Mouse (Mus musculus): ENCODE data around the gene Tjp3.
A peak's percentile ranks its signal among the peaks of the same experiment; 100 is the strongest.

Tjp3 gene

DNA sequence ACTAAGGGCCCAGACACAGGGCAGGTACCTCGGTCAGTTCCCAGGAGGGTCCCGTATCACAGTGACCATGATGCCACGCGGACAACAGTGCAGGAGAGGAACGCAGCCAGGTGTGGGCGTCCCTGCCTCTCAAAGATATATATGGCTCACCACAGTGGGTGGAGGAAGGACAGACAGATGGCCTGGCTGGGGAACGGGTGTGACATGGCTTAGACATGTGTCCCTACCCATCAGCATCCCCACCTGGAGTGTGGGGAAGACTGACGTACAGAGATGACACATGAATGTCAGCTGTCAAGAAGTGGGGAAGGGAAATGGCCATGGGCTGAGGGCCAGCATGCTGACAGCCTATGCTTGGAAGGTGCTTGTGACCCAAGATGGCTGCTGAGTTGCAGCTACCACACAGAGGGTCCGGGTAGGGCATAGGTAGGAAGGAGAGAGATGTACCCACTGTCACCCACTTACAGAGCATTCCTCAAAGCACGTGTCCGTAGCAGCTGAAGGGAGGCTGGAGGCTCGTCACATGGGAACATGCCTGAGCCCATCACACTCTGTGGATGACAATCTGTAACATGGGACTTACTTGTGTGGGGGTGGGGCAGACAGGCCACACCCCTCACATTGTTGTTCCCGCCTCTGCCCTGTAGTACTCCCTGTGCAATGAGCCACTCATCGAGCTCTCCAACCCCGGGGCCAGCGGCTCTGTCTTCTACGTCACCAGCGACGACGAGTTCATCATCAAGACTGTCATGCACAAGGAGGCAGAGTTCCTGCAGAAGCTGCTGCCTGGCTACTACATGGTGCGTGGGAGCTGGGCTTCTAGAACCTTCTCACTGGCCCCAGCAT lies 15.7 kb upstream of the Tjp3 start:
- DNase-seq (ENCODE audit: low read depth, low spot score), result no peak
- Histone ChIP-seq H3K36me3 (ENCODE audit: control insufficient read depth, insufficient read depth, low read length, poor library complexity, severe bottlenecking) (peaks cover 9% of the 10 kb centered on the region), H3K27me3 (ENCODE audit: control insufficient read depth, insufficient read depth, low read length, poor library complexity, severe bottlenecking) (no peaks in the 10 kb centered on the region)

DNA sequence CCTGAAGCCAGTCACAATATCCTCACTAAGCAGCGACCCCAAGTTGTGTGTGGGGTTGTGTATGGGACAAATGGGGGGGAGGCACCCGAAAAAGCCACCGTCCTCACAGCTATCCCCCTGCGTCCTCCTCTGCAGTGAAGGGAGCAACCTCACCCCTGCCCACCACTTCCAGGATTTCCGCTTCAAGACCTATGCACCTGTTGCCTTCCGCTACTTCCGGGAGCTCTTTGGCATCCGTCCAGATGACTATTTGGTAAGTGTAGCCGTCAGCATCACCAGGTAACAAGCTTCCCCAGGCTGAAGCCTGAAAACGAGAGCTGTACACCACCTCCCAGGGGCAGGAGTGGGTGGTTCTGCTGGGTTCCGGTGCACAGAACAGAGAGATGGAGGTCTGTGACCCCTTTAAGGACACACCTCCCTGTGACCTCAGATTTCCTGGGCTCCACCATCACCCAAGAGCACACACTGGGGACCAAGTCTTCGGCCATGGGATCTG lies 14.8 kb upstream of the Tjp3 start:
- peaks cover 7% of the 10 kb centered on the region for H3K36me3 ChIP-seq (ENCODE audit: control insufficient read depth, insufficient read depth, low read length, poor library complexity, severe bottlenecking)

GRCm38 (mm10) chr10:81305663-81306062 lies 14.3 kb upstream of the Tjp3 start:
- H3K27me3 ChIP-seq (ENCODE audit: control insufficient read depth, insufficient read depth, low read length, poor library complexity, severe bottlenecking), result no peaks in the 10 kb centered on the region
- peaks cover 7% of the 10 kb centered on the region for H3K36me3 ChIP-seq (ENCODE audit: control insufficient read depth, insufficient read depth, low read length, poor library complexity, severe bottlenecking)
- DNase-seq (ENCODE audit: low read depth, low spot score), result no peak

More for the DNA sequence above, 14.8 kb upstream of the Tjp3 start:
- H3K27me3 ChIP-seq (ENCODE audit: control insufficient read depth, insufficient read depth, low read length, poor library complexity, severe bottlenecking), result no peaks in the 10 kb centered on the region
- DNase-seq (ENCODE audit: low read depth, low spot score), result peak; percentile 63

DNA sequence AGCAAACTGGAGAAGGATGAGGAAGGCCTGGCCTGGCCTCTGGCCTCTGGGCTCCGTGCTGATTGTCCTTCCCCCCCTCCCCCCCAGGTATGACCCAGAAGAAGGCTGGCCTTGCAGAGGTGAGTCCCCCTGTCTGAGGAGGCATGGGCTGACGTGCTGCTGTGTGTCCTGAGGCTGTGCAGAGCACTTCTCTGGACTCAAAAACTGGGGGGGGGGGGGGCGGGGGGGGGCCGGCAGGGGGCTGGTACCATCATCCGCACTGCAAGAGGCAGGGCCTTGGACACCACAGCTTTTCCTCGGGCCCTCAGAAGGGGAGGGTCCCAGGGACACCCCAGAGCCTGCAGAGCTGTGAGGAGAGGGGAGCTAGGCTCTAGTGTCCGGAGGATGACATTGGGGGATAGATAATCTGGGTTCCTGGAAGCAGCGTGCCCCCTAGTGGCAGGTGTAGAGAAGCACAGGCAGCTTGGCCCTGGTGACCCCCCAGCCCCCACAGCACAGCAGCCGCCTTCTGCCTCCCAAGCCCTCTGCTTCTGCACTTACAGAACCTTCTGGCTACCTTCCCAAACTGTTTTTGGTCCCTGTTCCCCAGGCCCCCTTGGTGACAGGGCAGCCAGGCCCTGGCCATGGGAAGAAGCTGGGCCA lies 13.3 kb upstream of the Tjp3 start:
- peak; percentile 85 for DNase-seq (ENCODE audit: low read depth, low spot score)

DNA sequence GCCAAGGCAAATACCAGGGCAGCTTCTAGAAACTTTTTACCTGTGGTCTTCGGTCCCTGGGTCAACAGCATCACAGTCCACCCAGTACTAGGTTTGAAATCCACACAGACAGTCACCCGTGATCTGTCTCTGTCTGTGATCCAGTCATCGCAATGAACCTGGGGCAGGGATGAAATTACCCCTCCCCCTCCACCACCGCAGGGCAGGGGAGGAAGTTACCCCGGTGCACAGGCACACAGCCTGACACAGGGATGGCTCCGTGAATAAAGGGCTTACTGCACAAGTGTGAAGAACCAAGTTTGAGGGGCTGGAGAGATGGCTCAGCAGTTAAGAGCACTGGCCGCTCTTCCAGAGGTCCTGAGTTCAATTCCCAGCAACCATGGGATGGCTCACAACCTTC lies 12.4 kb upstream of the Tjp3 start:
- Histone ChIP-seq H3K36me3 (ENCODE audit: control insufficient read depth, insufficient read depth, low read length, poor library complexity, severe bottlenecking) (peaks cover 5% of the 10 kb centered on the region), H3K27me3 (ENCODE audit: control insufficient read depth, insufficient read depth, low read length, poor library complexity, severe bottlenecking) (no peaks in the 10 kb centered on the region)
- DNase-seq (ENCODE audit: low read depth, low spot score), result peak; percentile 54

More for the DNA sequence above, 13.3 kb upstream of the Tjp3 start:
- H3K27me3 ChIP-seq (ENCODE audit: control insufficient read depth, insufficient read depth, low read length, poor library complexity, severe bottlenecking), result no peaks in the 10 kb centered on the region
- H3K36me3 ChIP-seq (ENCODE audit: control insufficient read depth, insufficient read depth, low read length, poor library complexity, severe bottlenecking), result peaks cover 5% of the 10 kb centered on the region

DNA sequence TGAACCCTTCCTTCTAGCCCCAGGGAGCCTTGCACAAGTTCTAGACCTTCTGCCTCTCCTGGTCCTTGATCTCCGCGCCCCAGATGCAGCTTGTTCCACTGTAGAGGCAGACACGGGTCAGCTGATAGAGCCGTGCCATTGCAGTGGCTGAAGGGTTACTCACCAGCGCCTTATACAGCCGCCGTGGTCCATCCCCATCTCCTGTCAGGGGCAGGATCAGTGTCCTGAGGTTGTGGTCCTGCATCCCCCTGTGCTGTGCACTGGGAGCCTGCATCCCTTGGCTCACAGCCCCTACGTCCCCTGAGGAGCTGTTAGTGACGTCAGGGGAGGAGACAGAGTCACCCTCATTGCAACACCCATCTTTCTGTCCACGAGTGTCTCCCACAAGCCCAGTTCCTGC lies 11.9 kb upstream of the Tjp3 start:
- no peak for DNase-seq (ENCODE audit: low read depth, low spot score)
- H3K27me3 ChIP-seq (ENCODE audit: control insufficient read depth, insufficient read depth, low read length, poor library complexity, severe bottlenecking), result no peaks in the 10 kb centered on the region

DNA sequence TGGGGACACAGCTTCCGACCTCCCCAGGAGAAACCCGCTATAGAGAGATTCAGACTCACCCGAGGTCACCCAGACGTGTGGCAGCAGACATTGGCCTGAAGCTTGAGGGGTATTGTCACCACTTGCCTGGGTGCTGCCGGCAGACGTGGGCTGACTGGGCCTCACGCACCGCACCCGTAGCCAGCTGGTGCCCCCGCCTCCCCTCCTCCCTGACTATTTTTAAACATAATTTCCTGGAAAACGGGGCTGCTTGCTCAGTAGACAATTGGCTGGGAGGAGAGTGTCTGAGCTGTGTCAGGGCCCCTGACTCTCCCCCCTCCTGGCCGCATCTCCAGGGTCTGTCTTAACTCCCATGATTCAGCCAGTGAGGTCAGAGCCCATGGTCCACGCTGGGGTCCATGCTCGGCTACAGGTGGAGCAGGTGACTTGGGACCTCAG lies 11.4 kb upstream of the Tjp3 start:
- H3K27me3 ChIP-seq (ENCODE audit: control insufficient read depth, insufficient read depth, low read length, poor library complexity, severe bottlenecking), result no peaks in the 10 kb centered on the region
- no peak for DNase-seq (ENCODE audit: low read depth, low spot score)

More for the DNA sequence above, 11.9 kb upstream of the Tjp3 start:
- H3K36me3 ChIP-seq (ENCODE audit: control insufficient read depth, insufficient read depth, low read length, poor library complexity, severe bottlenecking), result peaks cover 5% of the 10 kb centered on the region; the same call in 1 of the 2 replicates

GRCm38 (mm10) chr10:81302288-81302687 lies 10.9 kb upstream of the Tjp3 start:
- Histone ChIP-seq H3K27me3 (ENCODE audit: control insufficient read depth, insufficient read depth, low read length, poor library complexity, severe bottlenecking) (no peaks in the 10 kb centered on the region), H3K36me3 (ENCODE audit: control insufficient read depth, insufficient read depth, low read length, poor library complexity, severe bottlenecking) (no peaks in the 10 kb centered on the region)
- DNase-seq (ENCODE audit: low read depth, low spot score), result no peak

More for the DNA sequence above, 11.4 kb upstream of the Tjp3 start:
- H3K36me3 ChIP-seq (ENCODE audit: control insufficient read depth, insufficient read depth, low read length, poor library complexity, severe bottlenecking), result peaks cover 3% of the 10 kb centered on the region; the same call in 1 of the 2 replicates

DNA sequence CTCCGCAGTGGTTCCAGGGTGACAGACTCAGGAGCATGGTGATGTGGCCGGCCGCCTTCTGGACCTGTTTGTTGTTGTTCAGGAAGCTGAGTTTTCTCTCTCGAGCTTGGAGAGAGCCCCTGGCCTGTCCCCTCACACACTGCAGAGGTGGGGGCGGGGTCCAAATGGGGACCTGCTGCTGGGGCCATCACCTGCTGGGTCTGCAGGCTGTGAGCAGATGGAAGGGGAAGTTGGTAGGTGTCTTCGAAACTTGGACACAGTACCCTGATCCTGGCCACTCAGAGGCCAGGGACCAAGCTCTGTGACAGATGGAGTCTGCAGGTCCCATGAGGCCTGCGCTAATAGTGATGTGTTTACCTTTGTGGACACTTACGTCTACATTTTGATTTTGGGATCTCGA lies 9.9 kb upstream of the Tjp3 start:
- Histone ChIP-seq H3K27me3 (ENCODE audit: control insufficient read depth, insufficient read depth, low read length, poor library complexity, severe bottlenecking) (no peaks in the 10 kb centered on the region), H3K36me3 (ENCODE audit: control insufficient read depth, insufficient read depth, low read length, poor library complexity, severe bottlenecking) (no peaks in the 10 kb centered on the region)
- peak; percentile 61 for DNase-seq (ENCODE audit: low read depth, low spot score)

GRCm38 (mm10) chr10:81300352-81300907 lies 9.0 kb upstream of the Tjp3 start:
- no peaks in the 10 kb centered on the region for H3K36me3 ChIP-seq (ENCODE audit: control insufficient read depth, insufficient read depth, low read length, poor library complexity, severe bottlenecking)
- DNase-seq (ENCODE audit: low read depth, low spot score), result no peak
- H3K27me3 ChIP-seq (ENCODE audit: control insufficient read depth, insufficient read depth, low read length, poor library complexity, severe bottlenecking), result no peaks in the 10 kb centered on the region

DNA sequence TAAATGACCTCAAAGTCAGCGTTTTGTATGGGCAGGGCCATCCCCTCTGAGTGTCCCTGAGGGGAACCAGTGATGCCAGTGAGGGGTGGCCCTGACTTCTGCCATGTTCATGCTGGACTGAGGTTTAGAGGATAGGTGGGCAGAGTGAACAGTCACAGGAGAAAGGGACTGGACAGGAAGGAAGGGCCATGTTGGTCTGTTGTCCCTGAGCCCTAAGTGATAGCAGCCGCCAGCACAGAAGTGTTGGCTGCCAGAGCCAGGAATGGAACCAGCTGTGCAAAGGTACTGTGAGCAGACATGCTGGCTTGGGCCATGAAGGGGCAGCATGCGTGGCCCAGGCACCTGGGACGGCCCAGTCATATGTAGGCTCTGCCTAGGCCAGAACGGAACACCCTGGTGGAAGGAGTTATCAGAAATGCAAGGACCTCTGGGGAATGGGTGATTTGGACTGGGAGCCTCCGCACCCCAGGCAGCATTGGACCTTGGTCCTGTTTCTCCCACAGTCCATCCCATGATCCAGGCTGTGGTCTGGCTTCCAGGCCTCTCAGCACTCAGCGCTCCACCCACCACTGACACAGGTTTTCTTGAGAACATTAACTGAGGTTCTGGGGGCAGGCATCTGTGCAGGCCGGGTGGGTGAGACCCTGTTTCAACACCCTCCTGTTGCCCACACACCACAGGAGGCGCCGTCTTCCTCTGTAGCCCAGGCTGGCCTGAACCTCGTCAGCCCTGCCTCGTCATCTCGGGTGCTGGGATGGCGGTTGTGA lies 8.4 kb upstream of the Tjp3 start:
- Histone ChIP-seq H3K36me3 (ENCODE audit: control insufficient read depth, insufficient read depth, low read length, poor library complexity, severe bottlenecking) (no peaks in the 10 kb centered on the region), H3K27me3 (ENCODE audit: control insufficient read depth, insufficient read depth, low read length, poor library complexity, severe bottlenecking) (no peaks in the 10 kb centered on the region)
- DNase-seq (ENCODE audit: low read depth, low spot score), result no peak

DNA sequence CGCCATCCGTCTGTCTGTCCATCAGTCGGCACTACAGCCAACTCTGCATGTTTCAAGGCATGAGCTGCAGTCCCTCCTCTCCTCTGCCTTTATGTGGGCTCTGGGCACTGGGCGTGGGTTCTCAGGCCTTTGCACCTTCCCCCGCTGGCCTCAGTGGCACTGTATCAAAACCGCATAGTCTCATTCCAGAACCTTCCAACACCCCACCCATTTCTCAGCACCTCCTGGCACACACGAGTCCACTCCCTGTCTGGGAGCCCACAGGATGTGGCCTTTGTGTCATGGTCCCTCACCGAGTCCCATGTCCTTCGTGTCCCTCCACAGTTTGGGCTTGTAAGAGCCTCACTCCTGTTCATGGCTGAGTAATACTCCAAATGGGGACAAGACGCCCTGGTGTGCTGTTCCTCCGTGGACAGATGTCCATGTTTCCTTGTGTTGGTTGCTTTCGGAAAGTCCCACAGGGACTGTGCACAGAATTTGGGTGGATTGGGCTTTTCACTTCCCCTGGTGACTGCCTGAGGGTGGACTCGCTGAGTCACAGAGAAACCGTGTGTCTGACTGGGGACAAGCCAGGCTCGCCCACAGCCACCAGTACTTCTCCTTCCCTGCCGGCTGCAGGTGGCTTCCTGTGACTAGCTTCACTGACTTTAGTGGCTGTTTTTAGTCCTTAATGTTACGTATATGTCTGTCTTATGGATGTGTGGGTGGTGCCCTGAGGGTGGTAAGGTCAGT lies 7.2 kb upstream of the Tjp3 start:
- no peaks in the 10 kb centered on the region for H3K36me3 ChIP-seq (ENCODE audit: control insufficient read depth, insufficient read depth, low read length, poor library complexity, severe bottlenecking)
- peak; percentile 85 for DNase-seq (ENCODE audit: low read depth, low spot score)

DNA sequence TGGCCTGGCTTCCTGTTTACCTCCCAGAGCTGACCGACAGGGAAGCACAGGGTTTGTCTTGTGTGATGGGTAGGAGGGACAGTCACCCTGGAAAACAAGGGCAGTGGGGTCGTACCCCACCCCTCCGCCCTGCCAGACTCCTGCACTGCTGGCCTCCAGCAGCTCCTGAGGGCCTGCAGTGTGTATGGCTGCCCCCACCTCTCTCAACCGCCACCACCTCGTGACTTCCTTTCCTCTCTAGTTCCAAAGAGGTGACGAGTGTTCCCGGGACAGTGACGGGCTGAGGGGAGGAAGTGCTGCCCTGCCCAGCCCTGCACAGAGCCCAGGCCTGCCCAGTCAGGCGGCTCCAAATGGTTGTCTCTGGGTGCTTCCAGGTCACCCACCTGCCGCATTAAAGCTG lies 6.5 kb upstream of the Tjp3 start:
- peak; percentile 80 for DNase-seq (ENCODE audit: low read depth, low spot score)
- Histone ChIP-seq H3K27me3 (ENCODE audit: control insufficient read depth, insufficient read depth, low read length, poor library complexity, severe bottlenecking) (no peaks in the 10 kb centered on the region), H3K36me3 (ENCODE audit: control insufficient read depth, insufficient read depth, low read length, poor library complexity, severe bottlenecking) (no peaks in the 10 kb centered on the region)

More for the DNA sequence above, 7.2 kb upstream of the Tjp3 start:
- H3K27me3 ChIP-seq (ENCODE audit: control insufficient read depth, insufficient read depth, low read length, poor library complexity, severe bottlenecking), result no peaks in the 10 kb centered on the region

- no peaks in the 10 kb centered on the region for H3K36me3 ChIP-seq (ENCODE audit: control insufficient read depth, insufficient read depth, low read length, poor library complexity, severe bottlenecking)
- peak; percentile 80 for DNase-seq (ENCODE audit: low read depth, low spot score)
- H3K27me3 ChIP-seq (ENCODE audit: control insufficient read depth, insufficient read depth, low read length, poor library complexity, severe bottlenecking), result no peaks in the 10 kb centered on the region
Measured at GRCm38 (mm10) chr10:81297246-81297645, 5.9 kb upstream of the Tjp3 start.
